Mouse (Mus musculus): ENCODE measurements at regions not wholly inside any gene's neighbourhood (a gene's known extent, or its start where the extent isn't known, plus 50 kb on each side); places are given as distances from the start of the nearest gene placed in this dataset.

DNA sequence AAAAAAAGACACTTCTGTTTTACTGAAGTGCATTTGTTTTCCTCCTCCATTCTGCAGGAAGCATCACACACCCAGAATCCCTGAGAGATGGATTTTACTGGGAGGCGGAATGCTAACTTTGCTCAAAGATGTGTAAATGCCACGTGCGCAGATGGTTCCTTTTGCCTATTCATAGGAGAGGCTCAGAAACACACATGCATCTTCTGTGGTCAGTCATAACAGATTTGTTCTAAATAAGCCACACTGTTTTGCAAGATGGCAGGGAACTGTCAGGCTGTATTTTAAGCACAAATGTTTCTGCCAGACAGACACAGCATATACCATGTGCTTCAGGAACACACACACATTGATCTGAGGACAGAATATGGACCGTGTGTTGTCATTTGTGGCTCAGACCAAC, 327.8 kb downstream of the Gpd2 start:
- TF ChIP-seq CTCF (IDR thresholded peaks at IDR 0.05; ENCODE audit: control insufficient read depth, insufficient read depth, low read length), result no peak
- no peak for TF ChIP-seq POLR2A (IDR thresholded peaks at IDR 0.05; ENCODE audit: borderline replicate concordance, control insufficient read depth, low read depth, low read length)
